Mouse (Mus musculus): Measurements from ENCODE around the gene Tmem177. TPM values are rescaled to one million over a fixed set of nuclear protein-coding genes. Genes with fewer than 3 reads are reported as not detected.

Tmem177 gene
- polyA plus RNA-seq (2015; fragmentation: Nextera tagmentation; extraction: Ambion mirVana), result 5.8 and 6.0 TPM in 2 replicates

DNA sequence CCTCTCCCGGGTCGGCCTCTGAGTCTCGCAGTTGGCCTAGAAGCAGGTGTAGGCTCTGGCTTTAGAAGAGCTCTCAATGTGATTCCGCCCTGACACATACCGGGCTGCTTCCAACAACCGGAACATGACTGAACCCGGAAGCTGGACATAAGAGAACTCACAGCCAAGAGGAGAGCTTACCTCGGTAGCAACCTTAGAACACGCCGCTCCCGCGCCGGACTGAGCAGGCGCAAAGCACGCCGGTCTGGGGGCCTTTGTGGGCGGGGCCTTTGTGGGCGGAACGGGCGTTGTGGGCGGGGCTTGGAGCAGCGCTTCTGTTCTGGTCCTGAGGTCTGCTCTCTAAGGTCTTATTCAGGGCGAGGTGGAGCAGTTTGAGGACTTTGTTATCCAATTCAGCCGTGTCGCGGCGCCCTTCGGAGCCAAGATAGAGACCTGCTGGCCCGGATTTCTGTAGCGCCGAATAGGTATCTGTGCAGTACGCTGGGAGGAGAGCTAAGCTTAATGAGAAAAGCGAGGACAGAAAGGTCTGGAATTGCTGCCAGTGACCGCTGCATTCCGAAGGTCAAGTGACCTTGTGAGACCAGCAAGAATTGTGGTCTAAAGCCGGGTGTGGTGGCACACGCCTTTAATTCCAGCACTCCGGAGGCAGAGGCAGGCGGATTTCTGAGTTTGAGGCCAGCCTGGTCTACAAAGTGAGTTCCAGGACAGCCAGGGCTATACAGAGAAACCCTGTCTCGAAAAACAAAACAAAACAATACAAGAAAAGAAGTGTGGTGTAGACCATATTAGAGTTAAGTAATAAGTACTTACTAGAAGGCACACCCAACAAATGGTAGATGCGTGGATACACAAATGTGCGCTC is at the start of gene Tmem177:
Gene Tmem177, minus strand, starts transcription at position 256 of the 862 bp plus-strand sequence.
- 12% methylated on average over 42 of the region's 42 CpGs for WGBS
- Histone ChIP-seq H3K9me3 (no peaks in the 10 kb centered on the region), H3K9ac (no peak within 1 kb of the TSS), H3K27ac (peak within 1 kb of the TSS; percentile 67; the same call in 1 of the 2 replicates), H3K4me2 (peak within 1 kb of the TSS; percentile 73), H3K27me3 (replicated peaks) (no peaks in the 10 kb centered on the region), H3K36me3 (0 out of 2 replicates have a peak, but pooled peaks cover 7% of the 10 kb centered on the region), H3K4me1 (no peaks in the 10 kb centered on the region), H3K4me3 (replicated peaks) (peak within 1 kb of the TSS; percentile 51)
- peak; percentile 95 for ATAC-seq (ENCODE audit: insufficient read depth, low FRiP score, low read depth)

DNA sequence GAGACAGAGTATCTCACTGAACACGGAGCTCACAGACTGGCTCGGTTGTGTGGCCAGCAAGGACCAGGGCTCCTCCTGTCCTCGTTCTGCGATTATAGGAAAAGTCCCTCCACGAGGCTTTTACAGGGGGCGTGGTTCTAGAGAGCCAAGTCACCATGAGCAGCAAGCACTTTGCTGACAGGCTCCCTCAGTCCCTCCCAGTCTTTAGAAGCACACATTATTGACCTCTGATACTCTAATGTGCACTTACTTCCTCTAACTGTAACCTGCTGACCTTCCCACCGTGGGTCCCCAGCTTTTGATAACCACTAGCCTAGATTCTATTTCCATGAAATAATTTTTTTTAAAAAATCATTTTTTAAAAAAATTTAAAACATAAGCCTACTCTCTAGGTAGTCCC is 46.9 kb upstream of the Tmem177 start:
- no peak overlapping the region for H3K4me3 ChIP-seq (replicated peaks)
- no peak overlapping the region for H3K4me2 ChIP-seq
- 47% methylated on average over 7 of the region's 7 CpGs for WGBS
- no peaks in the 10 kb centered on the region for H3K4me1 ChIP-seq
- H3K9ac ChIP-seq, result no peak overlapping the region
- H3K27ac ChIP-seq, result no peak overlapping the region
- ATAC-seq (ENCODE audit: insufficient read depth, low FRiP score, low read depth), result no peak
- no peaks in the 10 kb centered on the region for H3K9me3 ChIP-seq
- no peaks in the 10 kb centered on the region for H3K27me3 ChIP-seq (replicated peaks)
- H3K36me3 ChIP-seq, result no peaks in the 10 kb centered on the region

DNA sequence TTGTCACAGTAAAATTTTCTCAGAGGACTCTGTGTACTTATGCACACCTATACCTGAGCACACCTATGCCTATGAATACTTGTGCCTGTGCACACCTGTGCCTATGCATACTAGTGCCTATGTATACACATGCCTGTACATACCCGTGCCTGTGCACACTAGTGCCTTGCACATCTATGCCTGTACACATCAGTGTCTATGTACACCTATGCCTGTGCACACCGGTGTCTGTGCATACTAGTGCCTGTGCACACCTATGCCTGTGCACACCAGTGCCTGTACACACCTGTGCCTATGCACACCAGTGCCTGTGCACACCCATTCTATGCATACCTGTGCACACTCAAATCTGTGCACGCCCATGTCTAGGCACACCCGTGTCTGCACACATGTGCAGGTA is 46.5 kb upstream of the Tmem177 start:
- no peak overlapping the region for H3K4me3 ChIP-seq (replicated peaks)
- H3K27me3 ChIP-seq (replicated peaks), result no peaks in the 10 kb centered on the region
- H3K4me2 ChIP-seq, result no peak overlapping the region
- H3K9me3 ChIP-seq, result no peaks in the 10 kb centered on the region
- no peak overlapping the region for H3K27ac ChIP-seq
- no peak for ATAC-seq (ENCODE audit: insufficient read depth, low FRiP score, low read depth)
- WGBS, result 88% methylated on average over 4 of the region's 4 CpGs
- no peaks in the 10 kb centered on the region for H3K4me1 ChIP-seq
- no peak overlapping the region for H3K9ac ChIP-seq
- H3K36me3 ChIP-seq, result no peaks in the 10 kb centered on the region

DNA sequence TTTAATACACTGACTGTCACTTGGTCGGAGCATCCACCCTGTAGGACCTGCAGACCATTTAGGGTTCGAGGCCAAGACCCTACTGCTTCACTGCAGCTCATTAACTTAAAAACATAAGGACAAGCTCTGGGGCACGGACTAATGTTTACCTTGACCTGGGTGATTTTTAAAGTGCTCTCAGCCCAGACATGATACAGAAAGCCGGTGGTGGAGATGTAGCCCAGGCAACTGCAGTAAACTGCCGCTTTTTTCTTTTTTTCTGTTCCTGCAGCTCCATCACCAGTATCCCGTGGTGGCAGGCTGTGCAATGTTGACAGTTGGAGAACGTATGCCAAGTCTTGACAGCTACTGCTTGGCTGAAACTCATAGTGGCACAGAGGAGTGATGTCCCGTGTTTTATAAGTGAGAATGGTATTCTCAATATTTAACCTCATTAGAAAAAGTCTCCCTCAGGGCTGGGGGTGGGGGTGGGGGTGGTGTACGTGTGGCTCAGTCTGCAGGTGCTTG is 44.8 kb upstream of the Tmem177 start:
- Histone ChIP-seq H3K4me1 (no peaks in the 10 kb centered on the region), H3K4me2 (no peak overlapping the region), H3K27ac (no peak overlapping the region), H3K36me3 (no peaks in the 10 kb centered on the region), H3K4me3 (replicated peaks) (no peak overlapping the region), H3K9me3 (no peaks in the 10 kb centered on the region), H3K27me3 (replicated peaks) (no peaks in the 10 kb centered on the region), H3K9ac (no peak overlapping the region)
- ATAC-seq (ENCODE audit: insufficient read depth, low FRiP score, low read depth), result no peak
- 29% methylated on average over 9 of the region's 9 CpGs for WGBS

DNA sequence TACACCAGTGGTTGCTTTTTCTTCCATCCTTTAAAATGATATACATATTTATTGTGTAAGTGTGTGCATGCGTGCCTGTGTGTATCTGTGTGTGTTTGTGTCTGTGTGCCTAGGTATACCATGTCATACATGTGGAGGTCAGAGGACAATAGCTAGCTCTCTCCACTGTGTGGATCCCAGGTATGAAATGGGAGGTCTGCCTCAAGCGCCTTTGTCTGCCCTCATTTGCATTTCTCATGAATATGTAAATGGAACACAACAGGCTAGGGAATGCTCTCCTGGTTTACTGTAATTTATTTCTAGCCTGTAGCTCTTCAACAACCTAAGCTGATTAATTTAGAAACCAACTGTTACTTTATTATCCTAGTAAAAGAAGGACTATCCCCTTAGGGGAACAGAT is 41.7 kb upstream of the Tmem177 start:
- Histone ChIP-seq H3K27me3 (replicated peaks) (no peaks in the 10 kb centered on the region), H3K36me3 (no peaks in the 10 kb centered on the region), H3K4me3 (replicated peaks) (no peak overlapping the region), H3K9ac (no peak overlapping the region), H3K27ac (no peak overlapping the region), H3K9me3 (no peaks in the 10 kb centered on the region), H3K4me1 (no peaks in the 10 kb centered on the region), H3K4me2 (no peak overlapping the region)
- no peak for ATAC-seq (ENCODE audit: insufficient read depth, low FRiP score, low read depth)
- 70% methylated on average over 2 of the region's 2 CpGs for WGBS

DNA sequence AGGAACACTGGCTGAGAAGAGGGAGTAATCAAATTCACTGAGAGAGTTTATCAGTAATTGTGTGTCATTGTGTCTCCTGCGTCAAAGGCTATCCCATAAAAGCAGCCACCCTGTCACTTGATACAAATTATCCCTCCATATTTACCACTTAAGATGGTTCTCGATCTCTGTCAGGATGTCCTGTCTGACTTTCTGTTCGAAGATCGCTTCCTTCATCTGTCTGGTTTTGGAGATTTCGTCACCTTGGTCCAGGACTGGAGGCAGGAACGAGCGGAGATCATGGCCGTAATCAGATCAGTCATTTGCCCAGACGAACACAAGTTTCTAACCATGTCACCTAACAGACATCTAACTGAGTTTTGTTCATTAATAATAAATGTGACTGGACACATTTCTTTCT is 40.4 kb upstream of the Tmem177 start:
- Histone ChIP-seq H3K9ac (no peak overlapping the region), H3K4me1 (no peaks in the 10 kb centered on the region), H3K4me2 (no peak overlapping the region), H3K27me3 (replicated peaks) (no peaks in the 10 kb centered on the region), H3K36me3 (no peaks in the 10 kb centered on the region), H3K4me3 (replicated peaks) (no peak overlapping the region), H3K9me3 (no peaks in the 10 kb centered on the region), H3K27ac (no peak overlapping the region)
- no peak for ATAC-seq (ENCODE audit: insufficient read depth, low FRiP score, low read depth)
- WGBS, result 83% methylated on average over 9 of the region's 9 CpGs

DNA sequence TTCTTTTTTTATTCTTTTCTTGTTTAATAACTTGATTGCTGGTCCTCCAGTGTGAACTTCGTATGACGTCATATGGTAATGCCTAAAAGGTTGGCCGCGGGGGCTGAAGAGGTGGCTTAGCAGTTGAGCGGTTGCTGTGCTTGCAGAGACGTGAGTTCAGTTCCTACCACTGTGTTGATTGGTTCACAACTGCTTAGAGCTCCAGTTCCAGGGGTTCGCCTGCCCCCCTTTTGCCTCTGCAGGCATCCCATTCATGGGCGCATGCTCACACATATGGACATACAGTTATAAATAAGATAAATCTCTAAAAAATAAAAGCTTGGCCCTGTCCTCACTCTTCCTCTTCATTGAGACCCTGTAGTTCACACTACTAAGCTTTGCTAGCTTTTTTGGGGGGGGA is 37.1 kb upstream of the Tmem177 start:
- Histone ChIP-seq H3K36me3 (no peaks in the 10 kb centered on the region), H3K4me1 (no peaks in the 10 kb centered on the region), H3K9me3 (no peaks in the 10 kb centered on the region), H3K27ac (no peak overlapping the region), H3K4me3 (replicated peaks) (no peak overlapping the region), H3K9ac (no peak overlapping the region), H3K27me3 (replicated peaks) (no peaks in the 10 kb centered on the region), H3K4me2 (no peak overlapping the region)
- no peak for ATAC-seq (ENCODE audit: insufficient read depth, low FRiP score, low read depth)
- WGBS, result 93% methylated on average over 8 of the region's 8 CpGs

DNA sequence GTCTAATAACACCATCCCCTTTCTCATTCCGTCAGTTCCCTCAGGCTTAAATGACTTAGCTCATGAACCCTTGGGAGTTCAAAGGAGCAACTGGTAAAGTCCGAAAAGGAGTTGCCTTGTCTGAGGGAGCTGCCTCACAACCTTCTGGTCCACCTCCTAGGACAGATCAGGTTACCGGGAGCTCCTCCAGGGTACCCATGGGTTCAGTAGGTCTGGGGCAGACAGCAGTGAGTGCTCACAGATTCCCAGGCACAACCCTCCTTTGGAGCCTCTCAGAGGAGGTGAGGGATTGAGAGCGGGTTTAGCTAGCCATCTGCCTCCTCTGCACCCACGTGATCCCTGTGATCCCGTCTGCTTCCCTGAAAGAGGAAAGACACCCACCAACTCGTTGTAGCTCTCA is 23.9 kb upstream of the Tmem177 start:
- Histone ChIP-seq H3K4me1 (no peaks in the 10 kb centered on the region), H3K4me2 (no peak overlapping the region), H3K27ac (no peak overlapping the region), H3K9me3 (no peaks in the 10 kb centered on the region), H3K9ac (no peak overlapping the region), H3K27me3 (replicated peaks) (no peaks in the 10 kb centered on the region), H3K36me3 (no peaks in the 10 kb centered on the region), H3K4me3 (replicated peaks) (no peak overlapping the region)
- 34% methylated on average over 7 of the region's 7 CpGs for WGBS
- ATAC-seq (ENCODE audit: insufficient read depth, low FRiP score, low read depth), result no peak

DNA sequence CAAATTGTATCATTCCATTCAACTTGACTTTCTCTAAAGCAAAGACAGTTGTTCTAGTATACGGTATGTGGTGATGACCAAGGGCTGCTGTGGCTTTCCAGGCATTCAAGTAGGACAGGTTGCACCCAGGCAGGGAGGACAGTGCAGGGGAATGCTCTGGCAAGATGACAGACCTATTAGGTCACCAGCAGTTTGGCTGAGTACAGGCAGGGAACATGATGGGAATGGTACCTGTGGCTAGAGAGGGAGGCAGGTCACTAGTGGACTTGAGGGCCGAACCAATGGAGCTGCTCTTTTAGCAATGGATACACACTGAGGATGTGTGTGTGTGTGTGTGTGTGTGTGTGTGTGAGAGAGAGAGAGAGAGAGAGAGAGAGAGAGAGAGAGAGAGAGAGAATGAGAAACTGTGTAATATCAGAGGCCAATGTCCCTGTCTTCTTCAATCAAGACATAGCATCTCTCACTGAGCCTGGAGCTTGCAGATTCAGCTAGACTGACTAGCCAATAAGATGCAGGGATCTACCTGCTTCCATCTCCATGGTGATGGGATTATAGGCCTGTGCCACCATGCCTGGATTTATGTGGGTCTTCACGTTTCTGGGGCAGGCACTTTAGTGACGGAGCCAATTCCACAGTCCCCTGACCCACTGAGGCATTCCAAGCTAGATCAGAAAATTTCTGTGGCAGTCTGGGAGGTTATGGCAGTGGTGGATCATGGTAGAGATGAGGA is 18.6 kb upstream of the Tmem177 start:
- ATAC-seq (ENCODE audit: insufficient read depth, low FRiP score, low read depth), result no peak
- H3K27ac ChIP-seq, result no peak overlapping the region
- 79% methylated on average over 4 of the region's 4 CpGs for WGBS

DNA sequence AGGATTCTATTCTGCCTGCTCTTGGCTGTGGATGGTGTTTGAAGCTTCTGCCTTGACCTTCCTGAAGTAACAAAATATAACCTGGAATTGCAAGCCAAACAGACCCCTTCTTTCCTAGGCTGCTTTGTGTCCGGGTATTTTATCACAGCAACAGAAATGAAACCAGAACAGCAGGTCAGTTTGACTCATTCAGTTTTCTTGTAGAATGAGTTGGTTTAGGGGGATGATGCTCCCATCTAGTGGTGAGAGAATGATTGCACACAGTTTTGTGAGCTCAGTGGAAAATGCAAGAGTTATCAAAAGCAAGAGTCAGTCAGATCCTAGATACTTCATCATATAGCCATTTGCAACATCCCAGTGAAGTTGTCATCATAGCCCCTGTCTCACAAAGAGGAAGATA is 16.7 kb upstream of the Tmem177 start:
- no peak overlapping the region for H3K4me3 ChIP-seq (replicated peaks)
- H3K4me2 ChIP-seq, result no peak overlapping the region
- H3K9ac ChIP-seq, result no peak overlapping the region
- H3K27me3 ChIP-seq (replicated peaks), result no peaks in the 10 kb centered on the region
- 60% methylated on average over 1 of the region's 1 CpGs for WGBS
- no peak overlapping the region for H3K27ac ChIP-seq
- no peaks in the 10 kb centered on the region for H3K9me3 ChIP-seq
- H3K36me3 ChIP-seq, result no peaks in the 10 kb centered on the region
- H3K4me1 ChIP-seq, result no peaks in the 10 kb centered on the region
- ATAC-seq (ENCODE audit: insufficient read depth, low FRiP score, low read depth), result no peak

More for the DNA sequence above, 18.6 kb upstream of the Tmem177 start:
- Histone ChIP-seq H3K4me1 (no peaks in the 10 kb centered on the region), H3K27me3 (replicated peaks) (no peaks in the 10 kb centered on the region), H3K36me3 (no peaks in the 10 kb centered on the region), H3K9me3 (no peaks in the 10 kb centered on the region), H3K9ac (no peak overlapping the region), H3K4me2 (no peak overlapping the region), H3K4me3 (replicated peaks) (no peak overlapping the region)

DNA sequence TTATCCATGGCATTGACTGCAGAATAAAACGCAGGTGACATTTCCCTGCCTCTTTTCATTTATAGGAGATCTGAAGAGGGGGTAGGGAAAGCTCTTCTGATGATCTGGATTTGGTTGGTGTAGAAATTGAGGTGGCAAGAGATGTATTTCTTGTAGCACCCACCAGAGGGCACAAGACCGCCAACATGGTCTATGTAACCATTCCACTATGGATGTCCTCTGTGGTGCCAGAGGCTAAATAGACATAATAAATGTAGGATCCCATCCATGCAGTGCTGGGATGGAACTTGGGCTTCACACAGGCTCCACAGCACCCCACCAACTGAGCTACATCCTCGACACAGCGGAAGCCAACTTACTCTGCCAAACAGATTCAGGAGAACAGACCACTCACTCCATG is 6.3 kb upstream of the Tmem177 start:
- H3K9ac ChIP-seq, result no peak overlapping the region
- 57% methylated on average over 4 of the region's 4 CpGs for WGBS
- H3K36me3 ChIP-seq, result no peaks in the 10 kb centered on the region
- H3K4me3 ChIP-seq (replicated peaks), result no peak overlapping the region
- H3K4me1 ChIP-seq, result no peaks in the 10 kb centered on the region
- H3K9me3 ChIP-seq, result no peaks in the 10 kb centered on the region
- H3K4me2 ChIP-seq, result no peak overlapping the region
- H3K27ac ChIP-seq, result no peak overlapping the region
- no peaks in the 10 kb centered on the region for H3K27me3 ChIP-seq (replicated peaks)
- ATAC-seq (ENCODE audit: insufficient read depth, low FRiP score, low read depth), result no peak

DNA sequence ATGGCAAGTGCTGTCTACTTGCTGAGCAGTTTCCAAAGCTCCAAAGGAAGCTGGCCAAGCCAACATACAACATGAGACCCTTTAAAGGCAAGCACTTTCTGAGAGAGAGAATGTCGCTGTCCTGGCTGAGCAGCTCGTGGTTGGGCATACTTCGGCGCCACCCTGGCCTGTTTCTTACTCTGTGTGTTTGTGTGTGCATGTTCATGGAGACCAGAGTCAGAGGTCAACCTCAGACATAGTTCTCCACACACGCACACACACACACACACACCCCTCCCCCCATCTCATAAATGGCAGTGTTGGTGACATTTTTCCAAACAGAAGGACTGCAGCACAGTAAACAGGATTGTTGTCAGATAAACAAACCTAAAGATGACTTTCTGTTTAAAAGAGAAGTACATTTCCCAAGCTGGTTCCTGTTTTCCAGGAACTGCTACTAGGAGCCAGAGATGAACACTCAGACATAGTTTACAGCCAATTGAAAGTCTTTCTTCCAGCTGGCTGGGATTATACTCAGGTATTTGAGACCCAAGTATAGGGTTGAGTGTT is 3.9 kb upstream of the Tmem177 start:
- 75% methylated on average over 5 of the region's 5 CpGs for WGBS
- Histone ChIP-seq H3K36me3 (no peaks in the 10 kb centered on the region), H3K9ac (no peak overlapping the region), H3K27ac (no peak overlapping the region), H3K9me3 (no peaks in the 10 kb centered on the region), H3K4me2 (no peak overlapping the region), H3K27me3 (replicated peaks) (no peaks in the 10 kb centered on the region), H3K4me3 (replicated peaks) (no peak overlapping the region), H3K4me1 (no peaks in the 10 kb centered on the region)
- ATAC-seq (ENCODE audit: insufficient read depth, low FRiP score, low read depth), result no peak
